17 mouse cellular contexts compared by ENCODE assay signal in the genomic region with DNA sequence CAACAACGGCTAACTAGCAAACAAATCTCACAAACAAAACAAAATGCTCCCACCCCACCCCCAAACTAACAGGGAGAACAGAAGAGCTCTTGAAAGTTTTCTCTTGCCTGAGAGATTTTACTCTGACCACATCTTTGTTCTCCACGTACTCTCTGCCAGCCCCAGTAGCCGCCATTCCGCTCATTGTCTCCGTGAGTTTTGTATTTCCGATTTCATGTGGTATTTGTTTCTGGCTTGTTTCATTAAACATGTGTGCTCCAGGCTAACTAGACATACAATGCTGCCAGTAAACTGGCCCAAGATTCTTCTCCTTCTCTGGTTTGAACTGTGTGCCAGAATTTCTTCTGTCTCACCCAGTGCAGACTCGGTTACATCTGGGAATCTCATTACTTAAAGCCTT.
"Had no signal": no experiment of that assay in that cellular context is flagged by ENCODE, and none has a peak within 500 bp of the region (broad histone marks: within the 10 kb centered on the region; RNA-seq: fewer than 3 reads in every experiment).

No protein-coding gene starts in this region.

- H3K27ac ChIP-seq: lung, embryonic 15.5 days; macrophage; midbrain, embryonic 12.5 days; midbrain, embryonic 15.5 days; neural tube, embryonic 12.5 days; stomach, embryonic 15.5 days; stomach, postnatal 0 days had no signal

- H3K27me3 ChIP-seq: lung, embryonic 15.5 days; megakaryocyte, embryonic 14.5 days; midbrain, embryonic 12.5 days; midbrain, embryonic 15.5 days; neural tube, embryonic 12.5 days; stomach, embryonic 15.5 days had no signal

- DNase-seq: liver, postnatal 0 days; lung, adult 2 months; lung, postnatal 14 days; lung, postnatal 36 days; right cerebral cortex, postnatal 14 days; thymus, adult 2 months; thymus, postnatal 25 days; thymus, postnatal 4 days had no signal

- ATAC-seq: liver, postnatal 0 days; lung, postnatal 0 days; midbrain, embryonic 15.5 days had no signal

- H3K4me3 ChIP-seq: lung, embryonic 15.5 days; megakaryocyte, embryonic 14.5 days; midbrain, embryonic 12.5 days; midbrain, embryonic 15.5 days; neural tube, embryonic 12.5 days; stomach, embryonic 15.5 days had no signal

- H3K9ac ChIP-seq: liver, postnatal 0 days; lung, embryonic 15.5 days; midbrain, embryonic 12.5 days; midbrain, embryonic 15.5 days; neural tube, embryonic 12.5 days; stomach, embryonic 15.5 days had no signal

- H3K4me2 ChIP-seq: lung, embryonic 15.5 days; midbrain, embryonic 12.5 days; midbrain, embryonic 15.5 days; neural tube, embryonic 12.5 days; stomach, embryonic 15.5 days had no signal

- H3K4me1 ChIP-seq: lung, embryonic 15.5 days; megakaryocyte, embryonic 14.5 days; midbrain, embryonic 12.5 days; midbrain, embryonic 15.5 days; neural tube, embryonic 12.5 days; stomach, embryonic 15.5 days had no signal

- H3K9me3 ChIP-seq: lung, embryonic 15.5 days; megakaryocyte, embryonic 14.5 days; midbrain, embryonic 12.5 days; midbrain, embryonic 15.5 days; neural tube, embryonic 12.5 days; stomach, embryonic 15.5 days had no signal

- H3K36me3 ChIP-seq: lung, embryonic 15.5 days; midbrain, embryonic 12.5 days; midbrain, embryonic 15.5 days; neural tube, embryonic 12.5 days; stomach, embryonic 15.5 days had no signal
